Mouse (Mus musculus) limb, embryonic 14.5 days (tissue): Measurements from ENCODE around the gene Sacm1l. TPM values are rescaled to one million over a fixed set of nuclear protein-coding genes. Genes with fewer than 3 reads are reported as not detected.

Source experiments
- ATAC-seq: fragments of 200-750 bp; cut with Nextera tagmentation; 2 replicates; pipeline ENCODE4 v1.8.0; 2017; ENCODE audit warnings: low read depth, moderate number of reproducible peaks, moderate TSS enrichment; ENCODE audit not compliant: low FRiP score
- DNase-seq: peaks from one replicate; pipeline ENCODE4 v3.0.0-alpha.2; 2015; ENCODE audit warnings: low spot score
- H3K27ac ChIP-seq: fragments of 300-500 bp; sonication (generic); replicated peaks from 2 replicates; pipeline ENCODE4 v1.5.1; 2014; ENCODE audit warnings: low read depth, mild to moderate bottlenecking, low read length, moderate library complexity, mixed read lengths
- H3K27me3 ChIP-seq: fragments of 300-500 bp; sonication (generic); 2 replicates; pipeline ENCODE4 v1.6.1; 2014; ENCODE audit warnings: low read length, mixed read lengths; ENCODE audit not compliant: control insufficient read depth, insufficient read depth
- H3K36me3 ChIP-seq: fragments of 300-500 bp; sonication (generic); 2 replicates; pipeline ENCODE4 v1.6.1; 2014; ENCODE audit warnings: mild to moderate bottlenecking, low read length, moderate library complexity, mixed read lengths; ENCODE audit not compliant: control insufficient read depth, insufficient read depth
- H3K4me1 ChIP-seq: fragments of 300-500 bp; sonication (generic); 2 replicates; pipeline ENCODE4 v1.6.1; 2014; ENCODE audit warnings: antibody characterized with exemption, low read length, mixed read lengths; ENCODE audit not compliant: control insufficient read depth, insufficient read depth
- H3K4me2 ChIP-seq: fragments of 300-500 bp; sonication (generic); replicated peaks from 2 replicates; pipeline ENCODE4 v1.6.1; 2014; ENCODE audit warnings: low read depth, mild to moderate bottlenecking, low read length, moderate library complexity; ENCODE audit not compliant: severe bottlenecking
- H3K4me3 ChIP-seq: fragments of 300-500 bp; sonication (generic); replicated peaks from 2 replicates; pipeline ENCODE4 v1.5.1; 2014; ENCODE audit warnings: low read length
- H3K9ac ChIP-seq: fragments of 300-500 bp; sonication (generic); 2 replicates; pipeline ENCODE4 v1.6.1; 2014; ENCODE audit warnings: mild to moderate bottlenecking, low read depth, low read length, moderate library complexity; ENCODE audit not compliant: severe bottlenecking
- H3K9me3 ChIP-seq: fragments of 300-500 bp; sonication (generic); 2 replicates; pipeline ENCODE4 v1.6.1; 2016; ENCODE audit warnings: low read length; ENCODE audit not compliant: control insufficient read depth
- POLR2A ChIP-seq: fragments of 200-500 bp; IDR thresholded peaks from 2 replicates; pipeline ENCODE4 v1.8.0; 2012; ENCODE audit warnings: inconsistent platforms, mild to moderate bottlenecking, moderate library complexity, borderline replicate concordance; ENCODE audit not compliant: insufficient read depth, insufficient read length; ENCODE audit errors: extremely low read depth
- WGBS: fragments of 180-500 bp; shearing (Covaris S2); extraction: QIAGEN DNeasy Blood & Tissue Kit; methylation state at CpG from one replicate; pipeline ENCODE4 v1.1.7; 2014; 5-methylcytosine and 5-hydroxymethylcytosine counted together
- polyA plus RNA-seq, 2 experiments: library from polyadenylated mRNA; depleted of rRNA in 1 of 2; stranded (reverse) in 1 of 2; unstranded in 1 of 2; fragments of >200 nt; fragmentation: Nextera tagmentation in 1 of 2; extraction: Ambion mirVana in 1 of 2; gene quantifications; 2 replicates each; pipeline versions ENCODE4 v1.2.1 to v1.2.3; 2012 to 2014

Sacm1l gene
- polyA plus RNA-seq, 2 experiments, result 25.2 to 50.2 TPM

DNA sequence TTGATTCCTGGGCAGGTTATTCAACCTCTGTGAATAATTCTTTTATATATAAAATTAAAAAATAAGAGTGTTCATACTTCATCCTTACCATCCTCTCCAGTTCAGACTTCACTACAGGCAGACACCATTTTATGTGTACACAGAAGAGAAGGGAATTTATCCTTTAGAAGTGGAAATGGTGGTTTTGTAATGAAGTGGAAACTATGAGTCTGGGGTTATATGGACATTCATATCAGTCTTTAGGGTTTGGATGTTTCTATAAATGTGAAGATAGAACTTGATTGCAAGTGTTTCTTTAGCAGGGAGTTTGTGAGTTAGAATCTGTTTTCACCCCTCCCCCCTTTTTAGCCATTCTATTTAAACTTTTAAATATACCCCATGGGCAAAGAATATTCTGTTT lies 1.7 kb downstream of the Sacm1l start:
- peaks cover 24% of the 10 kb centered on the region for H3K4me1 ChIP-seq
- ATAC-seq (no peak), DNase-seq (no peak)
- H3K4me2 ChIP-seq, result peak overlapping the region; percentile 76
- H3K36me3 ChIP-seq, result peaks cover 2% of the 10 kb centered on the region; the same call in 1 of the 2 replicates
- H3K27me3 ChIP-seq, result no peaks in the 10 kb centered on the region
- H3K9ac ChIP-seq, result no peak overlapping the region
- no peaks in the 10 kb centered on the region for H3K9me3 ChIP-seq
- no peak for TF ChIP-seq POLR2A
- peak overlapping the region; percentile 98 for H3K4me3 ChIP-seq
- no peak overlapping the region for H3K27ac ChIP-seq

DNA sequence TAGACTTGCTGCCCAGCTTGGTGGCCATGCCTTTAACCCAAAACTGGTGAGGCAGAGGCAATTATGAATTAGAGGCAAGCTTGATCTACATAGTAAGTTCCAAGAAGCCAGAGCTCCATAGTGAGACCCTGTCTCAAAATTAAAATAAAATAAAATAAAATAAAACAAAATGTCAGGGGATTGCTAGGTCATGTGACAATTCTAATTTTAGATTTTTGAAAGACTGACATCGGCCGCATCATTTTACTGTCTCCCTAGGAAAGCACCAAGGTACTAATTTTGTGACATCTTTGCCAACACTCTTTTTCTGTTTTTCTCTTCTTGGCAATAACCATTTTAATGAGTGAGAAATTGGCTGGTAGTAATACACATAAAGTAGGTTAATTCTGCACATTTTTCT lies 7.1 kb downstream of the Sacm1l start:
- no peak overlapping the region for H3K9ac ChIP-seq
- DNase-seq (no peak), ATAC-seq (no peak)
- no peak overlapping the region for H3K4me2 ChIP-seq
- no peaks in the 10 kb centered on the region for H3K9me3 ChIP-seq
- TF ChIP-seq POLR2A, result no peak
- H3K4me3 ChIP-seq, result no peak overlapping the region
- peaks cover 2% of the 10 kb centered on the region; the same call in 1 of the 2 replicates for H3K36me3 ChIP-seq
- no peaks in the 10 kb centered on the region for H3K27me3 ChIP-seq
- 97% methylated on average over 2 of the region's 2 CpGs for WGBS
- peaks cover 4% of the 10 kb centered on the region for H3K4me1 ChIP-seq
- H3K27ac ChIP-seq, result no peak overlapping the region

DNA sequence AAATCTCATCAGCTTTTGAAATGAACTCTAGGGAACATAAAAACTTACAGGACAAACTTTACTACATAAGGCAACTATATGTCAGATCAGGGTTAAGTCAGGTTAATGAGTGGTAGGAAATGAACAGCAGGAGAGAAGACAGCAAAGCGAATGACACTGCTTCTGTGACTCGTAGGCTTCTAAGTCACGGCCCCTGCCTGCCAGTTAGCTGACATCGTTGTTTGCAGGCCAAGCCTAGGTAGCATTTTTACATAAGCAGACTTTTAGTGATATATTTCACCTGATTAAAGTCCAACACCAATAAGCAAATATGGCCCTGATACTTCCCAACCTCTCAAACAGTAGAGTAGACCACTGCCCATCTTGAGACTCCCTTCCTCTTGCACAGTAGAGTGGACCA lies 8.6 kb downstream of the Sacm1l start:
- Histone ChIP-seq H3K4me3 (no peak overlapping the region), H3K4me1 (no peaks in the 10 kb centered on the region; the same call in 1 of the 2 replicates), H3K9ac (no peak overlapping the region), H3K4me2 (no peak overlapping the region), H3K9me3 (no peaks in the 10 kb centered on the region), H3K36me3 (peaks cover 2% of the 10 kb centered on the region; the same call in 1 of the 2 replicates), H3K27me3 (no peaks in the 10 kb centered on the region), H3K27ac (no peak overlapping the region)
- TF ChIP-seq POLR2A, result no peak
- DNase-seq, result no peak
- no peak for ATAC-seq
- WGBS, result 46% methylated on average over 4 of the region's 4 CpGs

DNA sequence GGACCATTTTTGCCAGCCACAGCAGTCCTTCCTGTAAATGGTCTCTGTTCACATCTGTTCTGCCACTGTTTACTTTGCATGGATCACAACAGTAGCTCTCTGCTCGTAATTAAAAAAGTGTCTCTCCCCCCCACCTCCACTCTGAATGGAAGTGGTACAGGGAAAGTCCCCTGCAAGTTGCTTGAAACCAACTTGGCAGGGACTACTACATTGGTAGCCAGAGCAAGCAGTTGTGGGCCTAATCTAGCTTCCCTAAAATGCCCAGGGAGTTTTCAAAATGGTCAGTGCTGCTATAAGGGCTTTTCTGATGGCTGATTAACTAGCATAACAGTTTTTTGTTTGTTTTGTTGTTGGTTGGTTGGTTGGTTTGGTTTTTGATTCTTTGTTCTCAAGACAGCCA lies 9.5 kb downstream of the Sacm1l start:
- no peak for TF ChIP-seq POLR2A
- H3K4me1 ChIP-seq, result no peaks in the 10 kb centered on the region; the same call in 1 of the 2 replicates
- H3K4me2 ChIP-seq, result no peak overlapping the region
- H3K4me3 ChIP-seq, result no peak overlapping the region
- H3K27ac ChIP-seq, result no peak overlapping the region
- ATAC-seq (no peak), DNase-seq (no peak)
- H3K9me3 ChIP-seq, result no peaks in the 10 kb centered on the region
- peaks cover 9% of the 10 kb centered on the region for H3K36me3 ChIP-seq
- H3K9ac ChIP-seq, result no peak overlapping the region
- H3K27me3 ChIP-seq, result no peaks in the 10 kb centered on the region
- 25% methylated on average over 1 of the region's 1 CpGs for WGBS

DNA sequence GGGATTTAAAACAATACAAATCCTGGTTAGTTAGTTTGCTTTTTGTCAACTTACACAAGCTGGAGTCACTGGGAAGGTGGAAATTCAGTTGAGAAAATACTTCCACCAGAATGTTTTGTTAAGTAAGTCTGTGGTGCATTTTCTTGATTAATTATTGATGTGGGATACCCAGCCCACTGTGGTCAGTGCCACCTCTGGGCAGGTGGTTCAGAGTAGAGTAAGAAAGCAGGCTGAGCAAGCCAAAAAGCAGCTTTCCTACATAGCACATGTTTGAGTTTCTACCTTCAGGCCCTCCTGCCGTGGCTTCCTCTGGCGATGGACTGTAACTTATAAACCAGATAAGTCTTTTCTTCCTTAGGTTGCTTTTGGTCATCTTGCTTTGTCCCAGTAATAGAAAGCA lies 10.3 kb downstream of the Sacm1l start:
- no peaks in the 10 kb centered on the region; the same call in 1 of the 2 replicates for H3K4me1 ChIP-seq
- no peak overlapping the region for H3K4me3 ChIP-seq
- ATAC-seq (no peak), DNase-seq (no peak)
- H3K36me3 ChIP-seq, result peaks cover 11% of the 10 kb centered on the region
- no peak overlapping the region for H3K27ac ChIP-seq
- no peaks in the 10 kb centered on the region for H3K9me3 ChIP-seq
- 68% methylated on average over 2 of the region's 2 CpGs for WGBS
- H3K9ac ChIP-seq, result no peak overlapping the region
- no peak for TF ChIP-seq POLR2A
- no peaks in the 10 kb centered on the region for H3K27me3 ChIP-seq
- H3K4me2 ChIP-seq, result no peak overlapping the region

DNA sequence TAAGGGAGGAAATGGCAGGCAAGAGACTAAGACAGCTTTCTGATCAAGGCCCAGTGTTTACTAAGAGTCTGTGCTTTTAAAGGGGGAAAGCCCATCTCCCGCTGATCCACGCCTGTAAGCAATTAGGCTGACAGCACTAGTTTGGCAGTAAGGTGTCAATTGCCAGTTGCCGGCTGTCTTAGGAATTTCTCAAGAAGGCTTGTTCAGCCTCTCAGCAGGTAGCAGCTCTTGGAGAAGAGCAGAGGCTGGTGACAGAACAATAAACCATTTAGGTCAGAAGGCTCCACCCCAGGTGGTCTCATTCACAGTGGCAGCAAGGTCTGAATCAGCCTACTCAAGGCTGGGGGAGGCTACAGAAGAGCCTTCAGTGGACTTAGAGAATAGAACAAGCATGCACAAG lies 25.0 kb downstream of the Sacm1l start:
- 13% methylated on average over 3 of the region's 3 CpGs for WGBS
- Histone ChIP-seq H3K4me3 (no peak overlapping the region), H3K4me1 (no peaks in the 10 kb centered on the region), H3K4me2 (no peak overlapping the region), H3K9ac (no peak overlapping the region), H3K9me3 (no peaks in the 10 kb centered on the region), H3K27me3 (no peaks in the 10 kb centered on the region), H3K36me3 (peaks cover 71% of the 10 kb centered on the region), H3K27ac (no peak overlapping the region)
- no peak for TF ChIP-seq POLR2A
- no peak for DNase-seq
- ATAC-seq, result no peak
